Mouse (Mus musculus) forebrain, embryonic 16.5 days (tissue): Measurements from ENCODE around the gene Nrros. TPM values are rescaled to one million over a fixed set of nuclear protein-coding genes. Genes with fewer than 3 reads are reported as not detected.

Source experiments
- ATAC-seq: fragments of 200-750 bp; cut with Nextera tagmentation; 2 replicates; pipeline ENCODE4 v1.8.0; 2017; ENCODE audit warnings: mild to moderate bottlenecking, moderate library complexity
- H3K27ac ChIP-seq: fragments of 300-500 bp; sonication (generic); 2 replicates; pipeline ENCODE4 v1.5.1; 2014; ENCODE audit warnings: low read length, control low read depth
- H3K27me3 ChIP-seq: fragments of 300-500 bp; sonication (generic); replicated peaks from 2 replicates; pipeline ENCODE4 v1.6.1; 2014; ENCODE audit warnings: low read length; ENCODE audit not compliant: control insufficient read depth, insufficient read depth
- H3K36me3 ChIP-seq: fragments of 300-500 bp; sonication (generic); 2 replicates; pipeline ENCODE4 v1.6.1; 2014; ENCODE audit not compliant: control insufficient read depth, insufficient read depth
- H3K4me1 ChIP-seq: fragments of 300-500 bp; sonication (generic); replicated peaks from 2 replicates; pipeline ENCODE4 v1.6.1; 2014; ENCODE audit warnings: low read length; ENCODE audit not compliant: control insufficient read depth, insufficient read depth
- H3K4me2 ChIP-seq: fragments of 300-500 bp; sonication (generic); 2 replicates; pipeline ENCODE4 v1.6.1; 2014; ENCODE audit warnings: mild to moderate bottlenecking, low read length, control low read depth
- H3K4me3 ChIP-seq: fragments of 300-500 bp; sonication (generic); replicated peaks from 2 replicates; pipeline ENCODE4 v1.5.1; 2014; ENCODE audit warnings: mild to moderate bottlenecking, low read length, control low read depth
- H3K9ac ChIP-seq: fragments of 300-500 bp; sonication (generic); replicated peaks from 2 replicates; pipeline ENCODE4 v1.6.1; 2014; ENCODE audit warnings: low read depth, low read length, control low read depth
- H3K9me3 ChIP-seq: fragments of 300-500 bp; sonication (generic); 2 replicates; pipeline ENCODE4 v1.6.1; 2016; ENCODE audit warnings: low read length; ENCODE audit not compliant: control insufficient read depth
- WGBS: fragments of 180-500 bp; shearing (Covaris S2); extraction: QIAGEN DNeasy Blood & Tissue Kit; methylation state at CpG from one replicate; pipeline ENCODE4 v1.1.7; 2014; 5-methylcytosine and 5-hydroxymethylcytosine counted together
- polyA plus RNA-seq: library from polyadenylated mRNA; unstranded; fragments of >200 nt; fragmentation: Nextera tagmentation; extraction: Ambion mirVana; gene quantifications from 2 replicates; pipeline ENCODE4 v1.2.1, GENCODE M21; 2015

Nrros gene
- polyA plus RNA-seq, 1 experiment from 2014 or later, result 9.0 TPM

- Histone ChIP-seq H3K36me3 (no peaks in the 10 kb centered on the region), H3K4me2 (no peak overlapping the region), H3K9me3 (no peaks in the 10 kb centered on the region), H3K27ac (no peak overlapping the region), H3K27me3 (no peaks in the 10 kb centered on the region), H3K9ac (no peak overlapping the region), H3K4me1 (no peaks in the 10 kb centered on the region), H3K4me3 (no peak overlapping the region)
- no peak for ATAC-seq
- 89% methylated on average over 3 of the region's 3 CpGs for WGBS
These were observed 40.0 kb downstream of the Nrros start for GRCm38 (mm10) chr16:32125364-32125763.

- ATAC-seq, result no peak
- Histone ChIP-seq H3K9me3 (no peaks in the 10 kb centered on the region), H3K27me3 (no peaks in the 10 kb centered on the region), H3K4me1 (no peaks in the 10 kb centered on the region), H3K9ac (no peak overlapping the region), H3K36me3 (no peaks in the 10 kb centered on the region), H3K4me2 (no peak overlapping the region), H3K4me3 (no peak overlapping the region), H3K27ac (no peak overlapping the region)
- WGBS, result 73% methylated on average over 17 of the region's 17 CpGs
These were observed 40.7 kb downstream of the Nrros start for GRCm38 (mm10) chr16:32124444-32125335.

GRCm38 (mm10) chr16:32124020-32124419, 41.4 kb downstream of the Nrros start:
- no peak overlapping the region for H3K4me2 ChIP-seq
- no peaks in the 10 kb centered on the region for H3K36me3 ChIP-seq
- no peaks in the 10 kb centered on the region for H3K4me1 ChIP-seq
- no peak overlapping the region for H3K9ac ChIP-seq
- no peaks in the 10 kb centered on the region for H3K27me3 ChIP-seq
- H3K9me3 ChIP-seq, result no peaks in the 10 kb centered on the region
- WGBS, result 88% methylated on average over 7 of the region's 7 CpGs
- no peak for ATAC-seq
- no peak overlapping the region for H3K4me3 ChIP-seq
- no peak overlapping the region for H3K27ac ChIP-seq

- Histone ChIP-seq H3K27me3 (no peaks in the 10 kb centered on the region), H3K9me3 (no peaks in the 10 kb centered on the region), H3K4me2 (no peak overlapping the region), H3K4me3 (no peak overlapping the region), H3K9ac (no peak overlapping the region), H3K27ac (no peak overlapping the region), H3K36me3 (no peaks in the 10 kb centered on the region), H3K4me1 (no peaks in the 10 kb centered on the region)
- 79% methylated on average over 3 of the region's 3 CpGs for WGBS
- ATAC-seq, result no peak
These were observed 44.9 kb downstream of the Nrros start for GRCm38 (mm10) chr16:32120454-32120853.

GRCm38 (mm10) chr16:32116186-32116585, 49.2 kb downstream of the Nrros start:
- no peak overlapping the region for H3K9ac ChIP-seq
- H3K4me2 ChIP-seq, result no peak overlapping the region
- no peaks in the 10 kb centered on the region for H3K9me3 ChIP-seq
- no peaks in the 10 kb centered on the region for H3K36me3 ChIP-seq
- H3K4me1 ChIP-seq, result no peaks in the 10 kb centered on the region
- no peaks in the 10 kb centered on the region for H3K27me3 ChIP-seq
- 56% methylated on average over 5 of the region's 5 CpGs for WGBS
- no peak for ATAC-seq
- no peak overlapping the region for H3K4me3 ChIP-seq
- no peak overlapping the region for H3K27ac ChIP-seq

GRCm38 (mm10) chr16:32115781-32116180, 49.6 kb downstream of the Nrros start:
- no peaks in the 10 kb centered on the region for H3K27me3 ChIP-seq

GRCm38 (mm10) chr16:32114968-32115695, 50.3 kb downstream of the Nrros start:
- Histone ChIP-seq H3K9ac (no peak overlapping the region), H3K36me3 (no peaks in the 10 kb centered on the region), H3K4me1 (no peaks in the 10 kb centered on the region), H3K4me3 (no peak overlapping the region), H3K4me2 (peak overlapping the region; percentile 24), H3K27me3 (no peaks in the 10 kb centered on the region), H3K9me3 (no peaks in the 10 kb centered on the region), H3K27ac (no peak overlapping the region)
- 10% methylated on average over 15 of the region's 15 CpGs for WGBS
- ATAC-seq, result peak; percentile 62

More at GRCm38 (mm10) chr16:32115781-32116180, 49.6 kb downstream of the Nrros start:
- Histone ChIP-seq H3K4me2 (no peak overlapping the region), H3K9me3 (no peaks in the 10 kb centered on the region), H3K4me3 (no peak overlapping the region), H3K36me3 (no peaks in the 10 kb centered on the region), H3K9ac (no peak overlapping the region), H3K4me1 (no peaks in the 10 kb centered on the region), H3K27ac (no peak overlapping the region)
- ATAC-seq, result no peak
- WGBS, result 64% methylated on average over 6 of the region's 6 CpGs

- Histone ChIP-seq H3K4me1 (no peaks in the 10 kb centered on the region), H3K4me3 (no peak overlapping the region), H3K27ac (no peak overlapping the region), H3K9ac (no peak overlapping the region), H3K27me3 (no peaks in the 10 kb centered on the region), H3K9me3 (no peaks in the 10 kb centered on the region), H3K36me3 (no peaks in the 10 kb centered on the region), H3K4me2 (no peak overlapping the region)
- WGBS, result 71% methylated on average over 10 of the region's 10 CpGs
- no peak for ATAC-seq
These were observed 51.0 kb downstream of the Nrros start for GRCm38 (mm10) chr16:32114406-32114805.

- H3K9ac ChIP-seq, result no peak overlapping the region
- WGBS, result 62% methylated on average over 23 of the region's 23 CpGs
- no peaks in the 10 kb centered on the region for H3K9me3 ChIP-seq
- H3K4me1 ChIP-seq, result no peaks in the 10 kb centered on the region
- H3K36me3 ChIP-seq, result no peaks in the 10 kb centered on the region
- H3K4me3 ChIP-seq, result no peak overlapping the region
- no peaks in the 10 kb centered on the region for H3K27me3 ChIP-seq
- H3K4me2 ChIP-seq, result no peak overlapping the region
- H3K27ac ChIP-seq, result no peak overlapping the region
- ATAC-seq, result no peak
These were observed 51.7 kb downstream of the Nrros start for GRCm38 (mm10) chr16:32113541-32114218.
